Mouse (Mus musculus): ENCODE measurements around the gene Ap2s1.
A peak's percentile ranks its signal among the peaks of the same experiment; 100 is the strongest.

Ap2s1 gene

DNA sequence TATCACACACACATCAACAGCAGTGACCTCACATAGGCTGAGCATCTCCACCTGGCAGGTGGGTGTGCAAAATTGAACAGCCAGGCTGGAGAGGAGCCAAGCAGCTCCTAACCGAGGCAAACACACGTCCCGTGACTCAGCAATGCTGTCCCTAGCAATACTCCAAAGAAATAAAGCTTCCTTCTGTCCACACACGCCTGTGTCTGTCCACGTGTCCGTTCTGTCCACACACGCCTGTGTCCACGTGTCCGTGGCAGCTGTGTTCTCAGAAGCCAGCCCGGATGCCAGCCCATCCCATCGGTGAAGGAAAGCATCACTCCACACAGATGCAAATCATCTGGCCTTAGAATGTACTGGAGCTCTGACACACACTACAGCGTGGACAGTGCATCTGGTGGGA lies 13.8 kb downstream of the Ap2s1 start:
- no peak for DNase-seq (ENCODE audit: extremely low spot score)

- no peak for DNase-seq (ENCODE audit: extremely low spot score)
These were observed 17.3 kb downstream of the Ap2s1 start for GRCm38 (mm10) chr7:16755362-16756017.

DNA sequence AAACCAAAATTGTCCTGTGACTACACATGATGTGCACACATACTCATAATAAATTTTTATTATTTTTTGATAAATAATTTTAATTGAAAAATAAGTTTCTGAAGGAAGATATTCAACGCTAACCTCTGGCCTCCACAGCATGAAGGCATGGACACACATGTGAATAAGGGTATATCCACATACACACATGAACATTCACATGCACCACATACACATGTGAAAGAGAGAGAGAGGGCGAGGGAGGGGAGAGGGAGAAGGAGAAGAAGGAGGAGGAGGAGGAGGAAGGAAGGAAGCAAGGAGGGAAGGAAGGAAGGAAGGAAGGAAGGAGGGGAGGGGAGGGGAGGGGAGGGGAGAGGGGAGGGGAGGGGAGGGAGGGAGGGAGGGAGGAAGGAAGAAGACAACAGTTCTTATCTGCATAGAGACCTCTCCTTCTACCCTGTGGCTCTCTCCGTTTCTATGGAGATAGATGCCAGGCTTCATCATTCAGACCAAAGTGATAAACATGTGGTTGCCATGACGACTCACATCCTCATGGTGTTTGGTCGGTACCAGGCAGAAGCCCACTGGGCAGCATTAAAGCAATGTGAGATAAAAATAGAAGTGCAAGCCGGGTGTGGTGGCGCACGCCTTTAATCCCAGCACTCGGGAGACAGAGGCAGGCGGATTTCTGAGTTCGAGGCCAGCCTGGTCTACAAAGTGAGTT lies 20.8 kb downstream of the Ap2s1 start:
- DNase-seq (ENCODE audit: extremely low spot score): no peak

- DNase-seq (ENCODE audit: extremely low spot score): peak; percentile 50
These were observed 22.1 kb downstream of the Ap2s1 start for GRCm38 (mm10) chr7:16760292-16760691.

- DNase-seq (ENCODE audit: extremely low spot score): no peak
These were observed 22.8 kb downstream of the Ap2s1 start for GRCm38 (mm10) chr7:16761005-16761481.

DNA sequence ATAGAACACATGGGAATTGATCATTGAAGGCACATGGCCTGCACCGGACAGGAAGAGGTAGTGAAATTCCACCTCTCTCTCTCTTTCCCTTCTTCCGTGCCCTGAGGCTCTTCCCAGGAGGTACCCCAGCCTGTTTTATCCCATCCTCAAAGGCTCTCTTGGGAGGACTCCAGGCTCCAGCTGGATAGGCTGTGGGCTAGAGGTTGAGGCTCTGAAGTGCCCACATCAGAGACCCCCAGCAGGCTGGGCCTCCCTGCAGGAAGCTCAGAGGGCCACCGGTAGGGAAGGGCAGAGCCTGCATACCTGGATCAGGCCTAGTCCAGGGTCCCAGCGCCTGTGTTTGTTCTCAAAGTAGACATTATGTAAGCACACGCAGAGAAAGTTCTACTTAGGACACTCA lies 23.4 kb downstream of the Ap2s1 start:
- no peak for DNase-seq (ENCODE audit: extremely low spot score)

DNA sequence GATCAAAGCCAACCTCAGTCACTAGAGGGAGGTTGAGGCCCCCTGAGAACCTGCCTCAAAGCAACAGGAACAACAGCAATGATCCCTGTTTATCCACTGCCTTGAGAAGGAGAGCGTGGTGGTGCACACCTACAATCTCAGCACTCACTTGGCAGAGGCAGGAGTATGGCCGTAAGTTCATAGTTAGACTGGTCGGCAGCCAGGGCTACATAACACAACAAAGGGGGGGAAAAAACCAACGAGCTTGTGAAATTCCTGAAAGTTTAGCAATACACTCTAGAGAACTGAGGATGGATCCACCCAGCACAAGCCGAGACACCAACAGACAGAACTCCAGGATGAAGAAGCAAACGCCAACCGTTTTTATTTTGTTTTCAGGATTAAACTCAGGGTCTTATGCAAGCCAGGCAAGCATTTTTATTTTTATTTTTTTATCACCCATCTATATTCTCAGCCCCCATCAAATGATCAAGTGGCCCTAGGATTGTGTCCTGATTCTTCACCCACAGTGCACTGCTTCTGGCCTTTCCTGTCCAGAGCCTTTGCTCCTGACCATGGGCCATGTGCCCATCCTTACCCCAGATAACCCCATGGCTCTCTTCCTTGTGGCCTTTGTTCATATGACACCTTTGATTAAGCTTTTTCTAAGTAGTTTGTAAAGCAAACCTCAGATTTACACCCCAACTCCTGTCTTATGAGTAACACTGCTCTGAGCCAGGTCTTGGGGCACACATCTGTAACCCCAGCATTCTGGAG lies 25.4 kb downstream of the Ap2s1 start:
- DNase-seq (ENCODE audit: extremely low spot score): no peak

DNA sequence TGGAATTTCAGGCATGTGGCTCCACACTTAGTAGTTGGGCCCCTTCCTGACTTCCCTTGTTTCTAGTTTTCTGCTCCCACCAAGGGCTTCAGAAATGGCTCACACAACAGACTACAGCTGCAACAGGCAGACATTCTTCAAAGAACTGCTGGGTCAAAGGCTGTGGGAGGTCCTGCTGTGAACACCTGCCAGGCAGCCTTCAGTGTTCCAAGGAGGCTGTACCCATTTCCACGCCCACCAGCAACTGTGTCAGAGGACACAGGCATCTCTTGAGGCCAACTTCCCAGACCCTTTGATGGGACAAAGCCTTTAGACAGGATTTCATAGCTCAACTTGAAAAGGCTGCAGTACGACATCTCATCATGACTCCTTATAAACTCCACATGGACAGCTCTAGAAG lies 28.2 kb downstream of the Ap2s1 start:
- DNase-seq (ENCODE audit: extremely low spot score): no peak

DNA sequence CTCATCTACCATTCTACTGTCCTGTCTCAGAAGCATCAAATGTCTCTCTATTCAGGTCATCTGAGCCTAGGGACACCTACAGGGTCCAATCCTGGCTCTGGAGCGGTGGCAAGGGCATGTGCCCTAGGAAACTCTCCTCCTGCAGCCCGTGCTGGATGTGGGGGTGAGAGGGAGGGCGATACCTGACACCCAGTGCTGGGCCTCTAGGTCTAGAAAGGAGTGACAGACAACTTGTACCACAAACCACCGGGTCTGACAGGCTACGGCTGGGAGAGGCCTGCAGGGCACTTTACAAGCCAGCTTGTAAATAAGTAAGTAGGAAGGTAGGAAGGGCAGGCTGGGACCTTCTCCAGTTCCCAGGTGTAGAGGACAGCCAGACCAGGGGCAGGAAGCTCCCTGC lies 37.7 kb downstream of the Ap2s1 start:
- no peak for DNase-seq (ENCODE audit: extremely low spot score)

GRCm38 (mm10) chr7:16780076-16780475 lies 41.9 kb downstream of the Ap2s1 start:
- DNase-seq (ENCODE audit: extremely low spot score): no peak

DNA sequence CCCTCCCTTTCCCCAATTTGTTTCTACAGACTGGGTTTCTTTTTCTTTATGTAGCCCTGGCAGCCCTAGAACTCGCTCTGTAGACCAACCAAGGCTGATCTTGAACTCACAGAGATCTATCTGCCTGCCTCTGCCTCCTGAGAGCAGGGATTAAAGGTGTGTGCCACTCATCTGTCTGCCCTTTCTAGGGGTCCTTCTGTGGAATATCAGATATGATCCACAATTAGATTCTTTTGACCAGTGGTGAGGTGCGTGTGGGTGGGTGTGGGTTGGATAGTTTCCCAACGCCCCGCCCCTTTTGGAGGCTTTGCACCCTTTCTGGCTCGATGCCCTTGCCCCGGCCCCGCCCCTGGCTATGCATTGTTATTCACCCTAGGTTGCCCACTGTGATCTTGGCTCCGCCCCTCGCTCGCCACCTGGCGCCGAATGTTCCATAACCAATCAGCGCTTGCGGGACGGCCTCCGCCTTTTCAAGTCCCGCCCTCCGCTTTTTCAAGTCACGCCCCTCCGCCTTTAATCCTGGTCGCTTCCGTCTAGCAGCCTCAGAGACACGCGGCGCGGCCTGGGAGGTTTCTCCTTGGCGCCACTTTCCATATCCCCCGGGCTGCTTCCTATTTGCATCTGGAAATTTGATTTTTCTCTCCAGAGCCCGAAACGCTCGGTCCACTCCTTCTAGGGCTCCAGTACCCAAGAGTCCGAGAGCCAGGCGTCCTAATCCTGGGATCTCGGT lies 42.8 kb downstream of the Ap2s1 start, which contains the start of gene Slc1a5:
Gene Slc1a5 (plus strand): TSS at position 516 of the 730 bp plus-strand sequence.
- DNase-seq (ENCODE audit: extremely low spot score): peak; percentile 96

DNA sequence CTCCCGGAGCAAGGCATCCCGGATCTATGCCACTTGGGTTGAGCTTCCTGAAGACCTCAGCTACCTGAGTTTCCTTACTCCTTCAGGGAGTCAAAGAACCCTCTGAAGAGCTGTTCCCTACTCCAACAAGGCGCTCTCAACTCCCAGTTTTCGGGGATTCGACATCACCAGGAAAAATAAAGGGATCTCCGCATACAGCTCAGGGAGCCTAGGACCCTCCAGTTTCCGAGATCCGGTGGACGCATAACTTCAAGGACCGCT lies 43.3 kb downstream of the Ap2s1 start:
- DNase-seq (ENCODE audit: extremely low spot score): no peak

- DNase-seq (ENCODE audit: extremely low spot score): peak; percentile 56
These were observed 43.8 kb downstream of the Ap2s1 start for GRCm38 (mm10) chr7:16781816-16782554.

GRCm38 (mm10) chr7:16782555-16783125 lies 44.4 kb downstream of the Ap2s1 start:
- peak; percentile 21 for DNase-seq (ENCODE audit: extremely low spot score)

DNA sequence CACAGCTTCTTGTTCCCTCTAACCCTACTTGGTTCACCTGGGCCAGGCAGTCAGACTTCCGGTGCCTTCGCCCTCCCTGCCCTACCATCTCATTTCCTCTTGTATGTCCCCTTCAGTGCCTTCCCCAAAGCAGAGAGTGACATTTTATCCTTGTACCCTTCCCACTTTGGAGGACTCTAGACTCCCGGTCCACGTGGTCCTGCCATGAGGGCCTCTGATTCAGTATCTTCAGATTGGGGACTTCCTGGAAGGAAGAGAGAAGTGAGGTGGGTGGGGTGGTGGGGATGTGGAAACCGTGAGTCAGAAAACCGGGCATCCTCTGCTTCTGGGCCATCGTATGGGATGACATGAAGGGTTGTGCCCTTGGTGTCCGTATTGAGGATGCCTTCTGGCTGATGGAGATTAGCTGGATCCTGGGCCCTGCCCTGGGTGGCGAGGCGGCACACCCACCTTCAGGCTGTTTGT lies 45.0 kb downstream of the Ap2s1 start:
- DNase-seq (ENCODE audit: extremely low spot score): no peak

- peak; percentile 22 for DNase-seq (ENCODE audit: extremely low spot score)
These were observed 45.7 kb downstream of the Ap2s1 start for GRCm38 (mm10) chr7:16783758-16784415.

- no peak for DNase-seq (ENCODE audit: extremely low spot score)
These were observed 46.3 kb downstream of the Ap2s1 start for GRCm38 (mm10) chr7:16784498-16784976.

DNA sequence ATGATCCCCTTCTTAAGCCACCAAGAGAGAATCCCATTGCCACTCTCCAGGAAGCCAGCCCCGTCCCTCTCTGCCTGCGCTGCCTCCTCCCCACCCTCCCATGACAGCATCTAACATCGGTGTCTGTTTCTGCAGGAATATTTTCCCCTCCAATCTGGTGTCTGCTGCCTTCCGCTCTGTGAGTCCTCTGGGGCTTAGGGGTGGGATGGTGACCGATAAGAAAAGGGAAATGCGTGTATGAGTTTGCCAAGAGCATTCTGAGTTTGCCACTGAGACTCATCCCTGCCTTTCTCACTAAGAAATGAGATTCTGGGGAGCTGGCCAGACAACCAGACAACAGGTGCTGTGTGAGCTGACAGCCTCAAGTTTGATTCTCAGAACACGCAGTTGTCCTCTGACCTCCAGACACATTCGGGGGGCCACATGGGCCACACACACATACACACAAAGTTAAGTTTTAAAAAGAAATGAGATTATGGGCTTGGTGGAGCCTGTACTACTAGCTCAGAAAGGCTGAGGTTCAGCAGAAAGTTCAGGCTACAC lies 47.4 kb downstream of the Ap2s1 start:
- no peak for DNase-seq (ENCODE audit: extremely low spot score)

DNA sequence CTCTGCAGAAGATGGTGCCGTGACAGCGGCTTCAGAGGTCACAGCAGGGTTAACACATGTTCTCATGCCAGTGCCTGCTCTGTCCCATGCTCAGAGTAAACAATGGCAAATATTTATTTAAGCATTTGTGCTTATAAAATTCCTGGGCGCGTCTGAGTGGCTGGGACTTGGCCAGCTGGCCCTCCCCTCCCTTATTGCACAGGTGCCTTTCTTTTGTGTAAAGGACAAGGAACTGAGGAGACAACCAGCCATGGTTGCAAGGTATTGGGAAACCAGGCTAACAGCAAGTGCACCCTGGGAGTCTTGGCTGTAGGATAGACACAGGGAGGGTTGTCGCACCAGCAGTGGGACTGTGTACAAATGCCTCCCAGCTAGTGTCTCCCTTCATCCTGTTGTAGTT lies 54.1 kb downstream of the Ap2s1 start:
- DNase-seq (ENCODE audit: extremely low spot score): no peak

Data from embryo, embryonic 9.5 days (tissue).